8 mouse cellular contexts compared by ENCODE assay signal in the genomic region with DNA sequence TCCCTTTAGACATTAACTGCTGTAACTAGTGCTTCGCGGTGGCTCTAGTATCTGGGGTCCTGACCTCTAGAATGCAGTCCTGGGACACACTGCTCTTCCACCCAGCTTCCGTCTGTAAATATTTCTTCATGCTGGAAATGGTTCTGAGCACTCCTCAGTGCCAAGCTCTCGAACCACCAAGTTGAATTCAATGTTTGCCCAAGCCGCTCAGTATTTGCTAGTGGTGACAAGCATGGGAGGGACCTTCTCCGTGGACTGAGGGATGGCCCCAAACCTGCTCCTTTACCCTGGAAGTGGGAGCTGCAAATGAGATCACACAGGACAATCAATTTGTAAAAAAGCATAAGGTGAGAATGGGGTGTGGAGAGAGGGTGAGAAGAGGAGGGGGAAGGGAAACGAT.
DNase-seq lines count a peak whose midpoint lies in the region; ATAC-seq and TF ChIP-seq lines count a peak whose summit lies in the region.

No protein-coding gene starts in this region.

- H3K4me3 ChIP-seq in liver, adult 2 months (ENCODE audit: insufficient read depth, low read depth, low read length), result peak overlapping the region; percentile 29
- no peak overlapping the region for H3K4me3 ChIP-seq in hindbrain, embryonic 12.5 days
- peak overlapping the region; percentile 9; the same call in 1 of the 2 replicates for H3K4me3 ChIP-seq in lung, postnatal 0 days (ENCODE audit: low read depth, low read length)

- no peak for TF ChIP-seq POLR2A in liver, adult 2 months (IDR thresholded peaks at IDR 0.05; ENCODE audit: extremely low read depth, insufficient read depth, low read length)

- DNase-seq in liver, adult 2 months (ENCODE audit: extremely low read depth, low read depth, low spot score), result peak; percentile 98
- DNase-seq in liver, result no peak
- DNase-seq in lung, postnatal 0 days (ENCODE audit: low spot score), result peak; percentile 89
- no peak for DNase-seq in spleen, postnatal 4 days (ENCODE audit: low spot score in 2 of 2)
- DNase-seq in spleen, postnatal 14 days (ENCODE audit: low spot score in 2 of 2), result no peak
- DNase-seq in thymus, postnatal 14 days, result no peak
- no peak for DNase-seq in urinary bladder, adult 2 months (ENCODE audit: low spot score)

- H3K27me3 ChIP-seq in liver, adult 2 months (ENCODE audit: control insufficient read depth, insufficient read depth, low read length), result no peaks in the 10 kb centered on the region
- H3K27me3 ChIP-seq in hindbrain, embryonic 12.5 days, result no peaks in the 10 kb centered on the region
- no peaks in the 10 kb centered on the region for H3K27me3 ChIP-seq in lung, postnatal 0 days (replicated peaks; ENCODE audit: insufficient read depth, low read length)

- no peak for TF ChIP-seq CTCF in liver, adult 2 months (IDR thresholded peaks at IDR 0.05; ENCODE audit: low read depth, low read length)
- TF ChIP-seq CTCF in lung, postnatal 0 days (IDR thresholded peaks at IDR 0.05), result no peak

- peak; percentile 62 for TF ChIP-seq EP300 in lung, postnatal 0 days (IDR thresholded peaks at IDR 0.05)

- H3K9ac ChIP-seq in liver, adult 2 months (ENCODE audit: low read depth, low read length), result peak overlapping the region; percentile 74
- H3K9ac ChIP-seq in hindbrain, embryonic 12.5 days, result no peak overlapping the region
- H3K9ac ChIP-seq in lung, postnatal 0 days (replicated peaks; ENCODE audit: low read depth), result no peak overlapping the region

- H3K9me3 ChIP-seq in hindbrain, embryonic 12.5 days (replicated peaks), result no peaks in the 10 kb centered on the region
- H3K9me3 ChIP-seq in lung, postnatal 0 days (ENCODE audit: low read length), result no peaks in the 10 kb centered on the region

- no peaks in the 10 kb centered on the region for H3K79me2 ChIP-seq in liver, adult 2 months (ENCODE audit: control insufficient read depth, insufficient read depth, low read length)

- ATAC-seq in hindbrain, embryonic 12.5 days (ENCODE audit: low FRiP score), result no peak; the same call in 1 of the 2 replicates
- peak; percentile 77 for ATAC-seq in lung, postnatal 0 days

- 5% methylated on average over 7 of the region's 7 CpGs for WGBS in liver, adult 2 months
- WGBS in hindbrain, embryonic 12.5 days, result 88% methylated on average over 7 of the region's 7 CpGs
- 30% methylated on average over 7 of the region's 7 CpGs for WGBS in lung, postnatal 0 days

- peak overlapping the region; percentile 93 for H3K27ac ChIP-seq in liver, adult 2 months (replicated peaks; ENCODE audit: insufficient read depth, low read depth, low read length)
- no peak overlapping the region for H3K27ac ChIP-seq in hindbrain, embryonic 12.5 days
- peak overlapping the region; percentile 91 for H3K27ac ChIP-seq in lung, postnatal 0 days (ENCODE audit: low read length)

- peak overlapping the region; percentile 41 for H3K4me2 ChIP-seq in hindbrain, embryonic 12.5 days (replicated peaks)
- peak overlapping the region; percentile 43 for H3K4me2 ChIP-seq in lung, postnatal 0 days (replicated peaks; ENCODE audit: low read depth, low read length)

- H3K4me1 ChIP-seq in liver, adult 2 months (ENCODE audit: control insufficient read depth, insufficient read depth, low read length), result peaks cover 5% of the 10 kb centered on the region
- peaks cover 2% of the 10 kb centered on the region; the same call in 1 of the 2 replicates for H3K4me1 ChIP-seq in hindbrain, embryonic 12.5 days
- H3K4me1 ChIP-seq in lung, postnatal 0 days (ENCODE audit: insufficient read depth, low read depth, low read length), result peaks cover 21% of the 10 kb centered on the region; the same call in 1 of the 2 replicates

- no peaks in the 10 kb centered on the region for H3K36me3 ChIP-seq in liver, adult 2 months (ENCODE audit: control insufficient read depth, insufficient read depth, low read length)
- H3K36me3 ChIP-seq in hindbrain, embryonic 12.5 days, result no peaks in the 10 kb centered on the region
- H3K36me3 ChIP-seq in lung, postnatal 0 days (ENCODE audit: insufficient read depth, low read length), result no peaks in the 10 kb centered on the region

Comparison
In these comparisons a context has a peak if more than half of its experiments do, and no peak if none do; other contexts are left out.
1. DNase-seq: peak in liver, adult 2 months (single experiment) and lung, postnatal 0 days (single experiment); none in liver (single experiment), spleen, postnatal 4 days (0 of 2), spleen, postnatal 14 days (0 of 2), thymus, postnatal 14 days (single experiment) and urinary bladder, adult 2 months (single experiment).